Mouse (Mus musculus): ENCODE results near the gene Wasf2. TPM values are rescaled to one million over a fixed set of nuclear protein-coding genes. Genes with fewer than 3 reads are reported as not detected.

Gene Wasf2
- polyA plus RNA-seq, 1 experiment from 2014 or later: 77.4 TPM

DNA sequence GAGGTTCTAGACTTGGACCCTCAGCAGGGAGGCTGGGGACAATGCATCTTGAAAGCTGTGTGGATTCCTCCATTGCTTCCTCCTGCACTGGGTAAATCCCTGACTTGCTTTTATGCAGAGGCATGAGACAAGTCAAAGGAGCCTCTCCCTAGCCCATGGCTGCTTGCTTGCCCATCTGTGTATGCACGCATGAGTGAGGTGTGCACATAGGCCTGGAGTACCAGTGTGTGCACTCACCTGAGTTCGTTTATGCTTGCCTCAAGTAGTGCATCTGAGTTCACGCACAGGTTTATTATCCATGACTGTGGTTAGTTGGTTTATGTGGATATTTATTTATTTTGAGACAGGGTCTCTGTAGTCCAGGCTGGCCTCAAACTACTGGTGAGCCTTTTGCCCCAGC is 71.9 kb downstream of the Wasf2 start:
- no peak overlapping the region for H3K27ac ChIP-seq (ENCODE audit: low read length)
- H3K4me1 ChIP-seq (ENCODE audit: insufficient read depth, low read length): peaks cover 51% of the 10 kb centered on the region
- 80% methylated on average over 3 of the region's 3 CpGs for WGBS

GRCm38 (mm10) chr4:133203591-133203990 is 73.3 kb downstream of the Wasf2 start:
- Histone ChIP-seq H3K27ac (ENCODE audit: low read length) (no peak overlapping the region), H3K9ac (replicated peaks; ENCODE audit: low read length) (no peak overlapping the region), H3K4me2 (replicated peaks; ENCODE audit: low read depth, low read length) (no peak overlapping the region), H3K27me3 (ENCODE audit: insufficient read depth, low read length) (no peaks in the 10 kb centered on the region), H3K4me1 (ENCODE audit: insufficient read depth, low read length) (peaks cover 38% of the 10 kb centered on the region), H3K36me3 (ENCODE audit: insufficient read depth, low read length) (no peaks in the 10 kb centered on the region), H3K4me3 (ENCODE audit: low read length) (no peak overlapping the region), H3K9me3 (ENCODE audit: low read length) (no peaks in the 10 kb centered on the region)
- WGBS: 76% methylated on average over 3 of the region's 3 CpGs
- ATAC-seq (ENCODE audit: low FRiP score, low TSS enrichment): no peak

More for the DNA sequence above, 71.9 kb downstream of the Wasf2 start:
- Histone ChIP-seq H3K9ac (replicated peaks; ENCODE audit: low read length) (no peak overlapping the region), H3K27me3 (ENCODE audit: insufficient read depth, low read length) (no peaks in the 10 kb centered on the region), H3K4me2 (replicated peaks; ENCODE audit: low read depth, low read length) (no peak overlapping the region), H3K9me3 (ENCODE audit: low read length) (no peaks in the 10 kb centered on the region), H3K4me3 (ENCODE audit: low read length) (no peak overlapping the region), H3K36me3 (ENCODE audit: insufficient read depth, low read length) (no peaks in the 10 kb centered on the region)
- ATAC-seq (ENCODE audit: low FRiP score, low TSS enrichment): no peak

DNA sequence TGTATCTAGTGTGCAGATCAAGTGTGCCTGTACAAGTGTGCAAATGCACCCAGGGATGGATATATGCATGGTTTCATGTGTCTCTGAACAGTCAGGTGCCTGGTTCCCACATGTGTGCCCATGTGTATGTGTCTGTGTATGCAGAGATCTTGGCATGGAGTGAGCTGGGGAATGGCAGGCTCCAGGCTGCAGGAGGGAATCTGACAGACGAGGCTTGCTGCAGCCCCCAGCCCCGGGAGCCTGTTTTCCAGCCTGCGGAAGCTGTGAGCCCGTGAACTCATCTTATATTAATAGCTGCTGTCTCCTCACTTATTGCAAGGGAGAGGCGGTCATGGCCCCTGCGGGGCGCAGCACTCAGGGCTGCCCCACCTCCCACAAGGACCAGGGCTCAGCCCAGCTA is 74.1 kb downstream of the Wasf2 start:
- peak overlapping the region; percentile 15; the same call in 1 of the 2 replicates for H3K27ac ChIP-seq (ENCODE audit: low read length)

DNA sequence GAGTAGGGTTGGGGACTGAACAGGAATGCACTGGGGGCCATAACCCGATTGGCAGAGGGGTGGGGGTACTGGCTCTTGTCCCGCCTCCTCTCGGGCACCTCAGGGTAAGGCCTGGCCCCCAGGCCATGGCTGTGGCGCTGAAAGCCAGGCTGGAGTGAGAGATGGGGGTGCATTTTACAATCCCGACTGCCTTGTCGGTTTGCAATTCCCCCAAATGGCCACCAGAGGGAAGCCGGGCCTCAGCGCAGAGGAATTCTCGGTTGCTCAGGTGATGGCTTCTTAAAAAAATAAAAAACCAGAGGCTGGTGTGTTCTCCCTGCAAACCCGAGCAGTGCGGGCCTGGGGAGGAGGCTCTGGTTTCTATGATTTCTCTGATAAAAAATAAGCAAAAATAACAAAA is 79.1 kb downstream of the Wasf2 start:
- 8% methylated on average over 11 of the region's 11 CpGs for WGBS
- no peak overlapping the region for H3K27ac ChIP-seq (ENCODE audit: low read length)
- peak; percentile 28; the same call in 1 of the 2 replicates for ATAC-seq (ENCODE audit: low FRiP score, low TSS enrichment)
- no peak overlapping the region for H3K4me3 ChIP-seq (ENCODE audit: low read length)
- peaks cover 8% of the 10 kb centered on the region for H3K27me3 ChIP-seq (ENCODE audit: insufficient read depth, low read length)
- H3K4me2 ChIP-seq (replicated peaks; ENCODE audit: low read depth, low read length): no peak overlapping the region
- no peak overlapping the region for H3K9ac ChIP-seq (replicated peaks; ENCODE audit: low read length)
- H3K9me3 ChIP-seq (ENCODE audit: low read length): no peaks in the 10 kb centered on the region
- peaks cover 29% of the 10 kb centered on the region for H3K4me1 ChIP-seq (ENCODE audit: insufficient read depth, low read length)
- H3K36me3 ChIP-seq (ENCODE audit: insufficient read depth, low read length): no peaks in the 10 kb centered on the region

More for the DNA sequence above, 74.1 kb downstream of the Wasf2 start:
- no peak overlapping the region for H3K4me2 ChIP-seq (replicated peaks; ENCODE audit: low read depth, low read length)
- WGBS: 17% methylated on average over 7 of the region's 7 CpGs
- H3K9ac ChIP-seq (replicated peaks; ENCODE audit: low read length): peak overlapping the region; percentile 35
- no peak overlapping the region for H3K4me3 ChIP-seq (ENCODE audit: low read length)
- no peaks in the 10 kb centered on the region for H3K9me3 ChIP-seq (ENCODE audit: low read length)
- H3K27me3 ChIP-seq (ENCODE audit: insufficient read depth, low read length): no peaks in the 10 kb centered on the region
- no peak for ATAC-seq (ENCODE audit: low FRiP score, low TSS enrichment)
- H3K36me3 ChIP-seq (ENCODE audit: insufficient read depth, low read length): no peaks in the 10 kb centered on the region
- peaks cover 30% of the 10 kb centered on the region for H3K4me1 ChIP-seq (ENCODE audit: insufficient read depth, low read length)

GRCm38 (mm10) chr4:133210023-133210787 is 79.9 kb downstream of the Wasf2 start:
- whole genome bisulfite sequencing: 89% methylated on average over 24 of the region's 24 CpGs
- H3K27me3 ChIP-seq (ENCODE audit: insufficient read depth, low read length): peaks cover 9% of the 10 kb centered on the region
- H3K27ac ChIP-seq (ENCODE audit: low read length): no peak overlapping the region
- no peak overlapping the region for H3K4me3 ChIP-seq (ENCODE audit: low read length)
- H3K9ac ChIP-seq (replicated peaks; ENCODE audit: low read length): no peak overlapping the region
- H3K36me3 ChIP-seq (ENCODE audit: insufficient read depth, low read length): no peaks in the 10 kb centered on the region
- H3K4me2 ChIP-seq (replicated peaks; ENCODE audit: low read depth, low read length): no peak overlapping the region
- ATAC-seq (ENCODE audit: low FRiP score, low TSS enrichment): no peak
- H3K4me1 ChIP-seq (ENCODE audit: insufficient read depth, low read length): peaks cover 21% of the 10 kb centered on the region
- H3K9me3 ChIP-seq (ENCODE audit: low read length): no peaks in the 10 kb centered on the region

GRCm38 (mm10) chr4:133210788-133211390 is 80.6 kb downstream of the Wasf2 start:
- 95% methylated on average over 19 of the region's 19 CpGs for WGBS
- no peak for ATAC-seq (ENCODE audit: low FRiP score, low TSS enrichment)

DNA sequence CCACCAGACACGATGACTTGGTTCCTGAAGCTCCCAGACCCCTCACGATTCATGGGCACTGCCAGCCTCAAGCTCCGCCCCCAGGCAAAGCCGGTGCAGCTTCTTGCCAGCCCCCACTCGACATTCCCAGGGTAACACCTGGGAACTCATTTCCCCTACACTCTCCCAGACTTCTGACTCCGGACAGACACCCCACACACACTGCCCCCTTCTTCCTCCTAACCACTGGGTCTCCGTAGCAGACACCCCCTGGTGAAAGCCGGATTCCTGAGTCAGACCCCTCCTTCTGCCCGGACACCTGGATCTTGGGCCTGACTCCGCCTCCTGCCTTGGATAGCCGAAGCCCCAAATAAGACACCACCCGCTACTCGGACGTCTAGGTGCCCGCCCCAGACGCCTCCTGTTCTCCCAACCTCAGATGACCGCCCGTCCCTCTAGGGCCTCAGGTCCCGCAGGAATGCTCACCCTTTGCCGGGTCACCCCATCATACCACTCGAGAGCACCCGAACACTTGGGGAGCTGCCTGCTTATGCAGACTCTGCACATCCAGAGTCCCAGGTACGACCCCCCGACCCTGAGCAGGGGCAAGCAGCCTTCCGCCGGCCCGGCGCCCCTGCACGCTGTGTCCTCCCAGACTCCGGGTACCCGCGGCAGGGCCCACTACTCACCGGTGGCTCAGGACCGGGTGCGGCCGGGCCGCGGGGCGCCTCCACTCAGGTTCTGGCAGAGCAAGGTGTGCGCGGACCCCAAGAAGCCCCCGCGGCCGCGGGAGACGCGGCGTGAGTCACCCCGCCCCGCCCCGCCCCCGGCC is 81.7 kb downstream of the Wasf2 start, which contains the start of the genes Cd164l2 and Gpr3:
TSS of gene Cd164l2 (plus strand) at position 381 of the 811 bp plus-strand sequence.
TSS of gene Gpr3 (minus strand) at position 786 of the 811 bp plus-strand sequence.
- WGBS: 2% methylated on average over 51 of the region's 52 CpGs
- Histone ChIP-seq H3K4me3 (ENCODE audit: low read length) (peak within 1 kb of the TSS; percentile 69), H3K4me2 (replicated peaks; ENCODE audit: low read depth, low read length) (peak within 1 kb of the TSS; percentile 100), H3K9me3 (ENCODE audit: low read length) (no peaks in the 10 kb centered on the region), H3K27me3 (ENCODE audit: insufficient read depth, low read length) (peaks cover 9% of the 10 kb centered on the region), H3K36me3 (ENCODE audit: insufficient read depth, low read length) (no peaks in the 10 kb centered on the region), H3K27ac (ENCODE audit: low read length) (no peak within 1 kb of the TSS), H3K9ac (replicated peaks; ENCODE audit: low read length) (peak within 1 kb of the TSS; percentile 66), H3K4me1 (ENCODE audit: insufficient read depth, low read length) (peaks cover 20% of the 10 kb centered on the region)
- ATAC-seq (ENCODE audit: low FRiP score, low TSS enrichment): peak; percentile 43

More at GRCm38 (mm10) chr4:133210788-133211390, 80.6 kb downstream of the Wasf2 start:
- Histone ChIP-seq H3K27ac (ENCODE audit: low read length) (no peak overlapping the region), H3K4me2 (replicated peaks; ENCODE audit: low read depth, low read length) (no peak overlapping the region), H3K9me3 (ENCODE audit: low read length) (no peaks in the 10 kb centered on the region), H3K4me1 (ENCODE audit: insufficient read depth, low read length) (peaks cover 20% of the 10 kb centered on the region), H3K4me3 (ENCODE audit: low read length) (no peak overlapping the region), H3K36me3 (ENCODE audit: insufficient read depth, low read length) (no peaks in the 10 kb centered on the region), H3K27me3 (ENCODE audit: insufficient read depth, low read length) (peaks cover 9% of the 10 kb centered on the region), H3K9ac (replicated peaks; ENCODE audit: low read length) (no peak overlapping the region)

DNA sequence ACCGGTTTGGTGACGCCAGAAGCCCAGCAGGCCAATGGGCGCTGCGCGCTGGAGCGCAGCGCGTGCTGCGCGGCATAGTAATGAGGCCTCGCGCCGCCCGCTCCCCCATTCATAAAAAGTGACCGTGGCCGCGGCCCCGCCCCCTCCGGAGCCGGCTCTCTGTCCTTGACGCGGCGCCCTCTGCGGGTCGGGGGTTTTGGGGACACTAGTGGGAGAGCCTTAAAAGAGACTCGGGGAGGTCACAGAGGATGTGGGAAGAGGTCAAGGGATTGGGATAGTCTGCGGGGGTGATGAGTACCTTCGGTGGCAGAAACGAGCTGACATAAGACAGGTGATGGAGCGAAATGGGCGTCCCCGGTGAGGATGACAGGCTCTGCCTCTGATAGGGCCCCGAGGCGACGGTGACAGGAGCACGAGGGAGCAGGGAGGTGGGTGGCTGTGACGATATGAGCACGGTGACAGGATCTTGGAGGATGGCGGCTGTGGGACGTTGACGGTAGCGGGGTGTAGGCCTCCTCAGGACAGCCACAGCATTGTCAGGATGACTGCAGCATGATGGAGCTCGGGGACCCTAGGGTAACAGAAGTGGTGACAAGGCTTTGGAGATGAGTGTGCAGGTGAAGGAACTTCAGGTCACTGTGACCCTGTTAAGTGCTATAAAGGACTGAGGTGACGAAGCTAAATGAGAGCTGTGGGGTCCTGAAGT is 82.4 kb downstream of the Wasf2 start:
- Histone ChIP-seq H3K4me2 (replicated peaks; ENCODE audit: low read depth, low read length) (peak overlapping the region; percentile 100), H3K4me1 (ENCODE audit: insufficient read depth, low read length) (peaks cover 20% of the 10 kb centered on the region)
- 2% methylated on average over 44 of the region's 44 CpGs for WGBS

DNA sequence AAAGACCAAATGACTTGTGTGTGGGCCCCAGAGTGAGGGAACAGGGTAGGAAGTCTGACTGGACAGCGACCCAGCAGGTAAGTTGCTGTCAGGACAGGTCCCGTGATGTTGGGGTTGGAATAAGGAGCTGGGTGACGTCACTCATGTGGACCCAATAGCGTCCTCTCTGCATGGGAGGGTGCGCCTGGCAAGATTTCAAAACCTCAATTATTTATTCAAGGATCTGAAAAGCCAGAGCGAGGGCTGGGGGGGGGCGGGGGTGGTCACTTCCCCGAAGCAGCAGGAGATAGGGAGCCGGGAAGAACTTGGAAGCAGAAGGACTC is 82.9 kb downstream of the Wasf2 start:
- Histone ChIP-seq H3K27me3 (ENCODE audit: insufficient read depth, low read length) (peaks cover 9% of the 10 kb centered on the region), H3K9me3 (ENCODE audit: low read length) (no peaks in the 10 kb centered on the region), H3K4me3 (ENCODE audit: low read length) (peak overlapping the region; percentile 69), H3K36me3 (ENCODE audit: insufficient read depth, low read length) (no peaks in the 10 kb centered on the region), H3K4me1 (ENCODE audit: insufficient read depth, low read length) (peaks cover 20% of the 10 kb centered on the region), H3K4me2 (replicated peaks; ENCODE audit: low read depth, low read length) (peak overlapping the region; percentile 100), H3K9ac (replicated peaks; ENCODE audit: low read length) (peak overlapping the region; percentile 66; the same call in 1 of the 2 replicates), H3K27ac (ENCODE audit: low read length) (no peak overlapping the region)
- no peak for ATAC-seq (ENCODE audit: low FRiP score, low TSS enrichment)
- WGBS: 3% methylated on average over 8 of the region's 9 CpGs

More for the DNA sequence above, 82.4 kb downstream of the Wasf2 start:
- no peaks in the 10 kb centered on the region for H3K36me3 ChIP-seq (ENCODE audit: insufficient read depth, low read length)
- peak; percentile 85 for ATAC-seq (ENCODE audit: low FRiP score, low TSS enrichment)
- peak overlapping the region; percentile 66 for H3K9ac ChIP-seq (replicated peaks; ENCODE audit: low read length)
- no peak overlapping the region for H3K27ac ChIP-seq (ENCODE audit: low read length)
- peak overlapping the region; percentile 69 for H3K4me3 ChIP-seq (ENCODE audit: low read length)
- H3K27me3 ChIP-seq (ENCODE audit: insufficient read depth, low read length): peaks cover 9% of the 10 kb centered on the region
- H3K9me3 ChIP-seq (ENCODE audit: low read length): no peaks in the 10 kb centered on the region

All from kidney, embryonic 16.5 days (tissue).